Mouse (Mus musculus) hindbrain, embryonic 10.5 days (tissue): ENCODE measurements around the gene Snai3. TPM values are rescaled to one million over a fixed set of nuclear protein-coding genes. Genes with fewer than 3 reads are reported as not detected.

Experiments
- DNase-seq: peaks from one replicate; pipeline ENCODE4 v3.0.0-alpha.2; 2017; ENCODE audit warnings: low spot score
- H3K27ac ChIP-seq: fragments of 300-500 bp; sonication (generic); 2 replicates; pipeline ENCODE4 v1.5.1; 2016; ENCODE audit warnings: mild to moderate bottlenecking, moderate library complexity
- H3K27me3 ChIP-seq: fragments of 300-500 bp; sonication (generic); 2 replicates; pipeline ENCODE4 v1.6.1; 2016; ENCODE audit warnings: mild to moderate bottlenecking; ENCODE audit not compliant: poor library complexity, insufficient read depth, severe bottlenecking
- H3K36me3 ChIP-seq: fragments of 300-500 bp; sonication (generic); 2 replicates; pipeline ENCODE4 v1.6.1; 2016; ENCODE audit warnings: mild to moderate bottlenecking, moderate library complexity
- H3K4me1 ChIP-seq: fragments of 300-500 bp; sonication (generic); replicated peaks from 2 replicates; pipeline ENCODE4 v1.6.1; 2016; ENCODE audit warnings: mild to moderate bottlenecking
- H3K4me3 ChIP-seq: fragments of 300-500 bp; sonication (generic); 2 replicates; pipeline ENCODE4 v1.5.1; 2016; ENCODE audit warnings: mild to moderate bottlenecking, moderate library complexity
- H3K9me3 ChIP-seq: fragments of 300-500 bp; sonication (generic); 2 replicates; pipeline ENCODE4 v1.6.1; 2016; ENCODE audit warnings: mild to moderate bottlenecking, moderate library complexity
- WGBS: fragments of 180-500 bp; shearing (Covaris S2); methylation state at CpG from one replicate; pipeline ENCODE4 v1.1.7; 2016; 5-methylcytosine and 5-hydroxymethylcytosine counted together
- polyA plus RNA-seq: library from polyadenylated mRNA; unstranded; fragments of >200 nt; fragmentation: Nextera tagmentation; extraction: Ambion mirVana; gene quantifications from 2 replicates; pipeline ENCODE4 v1.2.1, GENCODE M21; 2016

The Snai3 gene
- polyA plus RNA-seq, 1 experiment from 2014 or later = not detected

GRCm38 (mm10) chr8:122451161-122451703, 9.3 kb downstream of the Snai3 start:
- WGBS = 83% methylated on average over 7 of the region's 7 CpGs
- H3K27ac ChIP-seq = no peak overlapping the region
- peaks cover 12% of the 10 kb centered on the region; the same call in 1 of the 2 replicates for H3K27me3 ChIP-seq
- no peak for DNase-seq
- H3K4me3 ChIP-seq = no peak overlapping the region
- 0 out of 2 replicates have a peak, but pooled peaks cover under 1% of the 10 kb centered on the region for H3K4me1 ChIP-seq
- no peaks in the 10 kb centered on the region for H3K9me3 ChIP-seq
- no peaks in the 10 kb centered on the region for H3K36me3 ChIP-seq

GRCm38 (mm10) chr8:122445203-122445602, 15.3 kb downstream of the Snai3 start:
- H3K9me3 ChIP-seq = no peaks in the 10 kb centered on the region
- H3K27me3 ChIP-seq = no peaks in the 10 kb centered on the region
- H3K4me3 ChIP-seq = no peak overlapping the region
- H3K27ac ChIP-seq = peak overlapping the region; percentile 3; the same call in 1 of the 2 replicates
- H3K36me3 ChIP-seq = peaks cover 2% of the 10 kb centered on the region
- peaks cover 32% of the 10 kb centered on the region for H3K4me1 ChIP-seq
- no peak for DNase-seq
- WGBS = 65% methylated on average over 3 of the region's 3 CpGs

- peak; percentile 67 for DNase-seq
- Histone ChIP-seq H3K4me1 (peaks cover 32% of the 10 kb centered on the region), H3K9me3 (no peaks in the 10 kb centered on the region), H3K4me3 (peak overlapping the region; percentile 88), H3K27ac (peak overlapping the region; percentile 92), H3K27me3 (no peaks in the 10 kb centered on the region), H3K36me3 (peaks cover 12% of the 10 kb centered on the region)
- WGBS = 39% methylated on average over 19 of the region's 19 CpGs
These were observed 16.3 kb downstream of the Snai3 start for GRCm38 (mm10) chr8:122444058-122444748.

- DNase-seq = peak; percentile 100
- Histone ChIP-seq H3K4me3 (peak within 1 kb of the TSS; percentile 88), H3K36me3 (peaks cover 20% of the 10 kb centered on the region), H3K4me1 (peaks cover 33% of the 10 kb centered on the region), H3K27ac (peak within 1 kb of the TSS; percentile 92), H3K27me3 (no peaks in the 10 kb centered on the region), H3K9me3 (no peaks in the 10 kb centered on the region)
- under 1% methylated on average over 47 of the region's 47 CpGs for WGBS
These were observed 17.1 kb downstream of the Snai3 start, which contains the start of gene Mvd for GRCm38 (mm10) chr8:122443262-122444006. TSS of gene Mvd (minus strand) at chr8:122443422.

- Histone ChIP-seq H3K36me3 (peaks cover 27% of the 10 kb centered on the region), H3K4me3 (peak overlapping the region; percentile 88), H3K27me3 (no peaks in the 10 kb centered on the region), H3K9me3 (no peaks in the 10 kb centered on the region), H3K27ac (peak overlapping the region; percentile 91), H3K4me1 (peaks cover 36% of the 10 kb centered on the region)
- under 1% methylated on average over 12 of the region's 12 CpGs for WGBS
- no peak for DNase-seq
These were observed 17.8 kb downstream of the Snai3 start for GRCm38 (mm10) chr8:122442781-122443180.

- DNase-seq = no peak
- H3K36me3 ChIP-seq = peaks cover 31% of the 10 kb centered on the region
- H3K4me1 ChIP-seq = peaks cover 36% of the 10 kb centered on the region
- H3K27me3 ChIP-seq = no peaks in the 10 kb centered on the region
- WGBS = 26% methylated on average over 7 of the region's 7 CpGs
- peak overlapping the region; percentile 91 for H3K27ac ChIP-seq
- no peaks in the 10 kb centered on the region for H3K9me3 ChIP-seq
- peak overlapping the region; percentile 88 for H3K4me3 ChIP-seq
These were observed 18.2 kb downstream of the Snai3 start for GRCm38 (mm10) chr8:122442356-122442755.

GRCm38 (mm10) chr8:122441326-122441725, 19.2 kb downstream of the Snai3 start:
- 96% methylated on average over 1 of the region's 1 CpGs for WGBS
- Histone ChIP-seq H3K27ac (no peak overlapping the region), H3K4me1 (peaks cover 36% of the 10 kb centered on the region), H3K27me3 (no peaks in the 10 kb centered on the region), H3K36me3 (peaks cover 41% of the 10 kb centered on the region), H3K9me3 (no peaks in the 10 kb centered on the region), H3K4me3 (no peak overlapping the region)
- no peak for DNase-seq

GRCm38 (mm10) chr8:122439336-122439735, 21.2 kb downstream of the Snai3 start:
- H3K9me3 ChIP-seq = peaks cover 5% of the 10 kb centered on the region; the same call in 1 of the 2 replicates
- no peak overlapping the region for H3K4me3 ChIP-seq
- H3K27me3 ChIP-seq = no peaks in the 10 kb centered on the region
- no peak overlapping the region for H3K27ac ChIP-seq
- peaks cover 61% of the 10 kb centered on the region for H3K36me3 ChIP-seq
- peaks cover 16% of the 10 kb centered on the region for H3K4me1 ChIP-seq
- WGBS = 93% methylated on average over 16 of the region's 16 CpGs
- no peak for DNase-seq

- Histone ChIP-seq H3K9me3 (peaks cover 5% of the 10 kb centered on the region; the same call in 1 of the 2 replicates), H3K4me3 (no peak overlapping the region), H3K27ac (no peak overlapping the region), H3K36me3 (peaks cover 71% of the 10 kb centered on the region), H3K4me1 (peaks cover 20% of the 10 kb centered on the region), H3K27me3 (no peaks in the 10 kb centered on the region)
- 90% methylated on average over 13 of the region's 13 CpGs for WGBS
- no peak for DNase-seq
These were observed 22.7 kb downstream of the Snai3 start for GRCm38 (mm10) chr8:122437708-122438331.

GRCm38 (mm10) chr8:122436586-122437125, 23.9 kb downstream of the Snai3 start:
- 86% methylated on average over 20 of the region's 20 CpGs for WGBS
- peaks cover 71% of the 10 kb centered on the region for H3K36me3 ChIP-seq
- no peak overlapping the region for H3K4me3 ChIP-seq

GRCm38 (mm10) chr8:122436146-122436545, 24.4 kb downstream of the Snai3 start:
- H3K9me3 ChIP-seq = peaks cover 5% of the 10 kb centered on the region; the same call in 1 of the 2 replicates
- peaks cover 71% of the 10 kb centered on the region for H3K36me3 ChIP-seq
- H3K4me1 ChIP-seq = peaks cover 28% of the 10 kb centered on the region
- no peak for DNase-seq
- H3K4me3 ChIP-seq = no peak overlapping the region
- H3K27ac ChIP-seq = no peak overlapping the region
- peaks cover 6% of the 10 kb centered on the region; the same call in 1 of the 2 replicates for H3K27me3 ChIP-seq
- WGBS = 93% methylated on average over 9 of the region's 9 CpGs

More at GRCm38 (mm10) chr8:122436586-122437125, 23.9 kb downstream of the Snai3 start:
- H3K9me3 ChIP-seq = peaks cover 5% of the 10 kb centered on the region; the same call in 1 of the 2 replicates
- no peak for DNase-seq
- H3K27ac ChIP-seq = no peak overlapping the region
- peaks cover 2% of the 10 kb centered on the region; the same call in 1 of the 2 replicates for H3K27me3 ChIP-seq
- H3K4me1 ChIP-seq = peaks cover 25% of the 10 kb centered on the region

GRCm38 (mm10) chr8:122435375-122435774, 25.2 kb downstream of the Snai3 start:
- 91% methylated on average over 6 of the region's 6 CpGs for WGBS
- H3K4me1 ChIP-seq = peaks cover 33% of the 10 kb centered on the region
- no peak for DNase-seq
- no peak overlapping the region for H3K4me3 ChIP-seq
- peaks cover 6% of the 10 kb centered on the region; the same call in 1 of the 2 replicates for H3K27me3 ChIP-seq
- peaks cover 70% of the 10 kb centered on the region for H3K36me3 ChIP-seq
- H3K9me3 ChIP-seq = peaks cover 5% of the 10 kb centered on the region; the same call in 1 of the 2 replicates
- H3K27ac ChIP-seq = no peak overlapping the region
